Mouse (Mus musculus) central nervous system, embryonic 11.5 days (tissue): Measurements from ENCODE around the gene Olfr110. TPM values are rescaled to one million over a fixed set of nuclear protein-coding genes. Genes with fewer than 3 reads are reported as not detected.

Experiments used
- polyA plus RNA-seq: library from polyadenylated mRNA; depleted of rRNA; stranded (reverse); fragments of >200 nt; gene quantifications from 2 replicates; pipeline ENCODE4 v1.2.3, GENCODE M21; 2012; rRNA removed

The Olfr110 gene
- polyA plus RNA-seq = not detected in 2 replicates

GRCm38 (mm10) chr17:37491930-37492518 is at the start of gene Olfr110:
Olfr110 (plus strand) TSS chr17:37492468.

DNA sequence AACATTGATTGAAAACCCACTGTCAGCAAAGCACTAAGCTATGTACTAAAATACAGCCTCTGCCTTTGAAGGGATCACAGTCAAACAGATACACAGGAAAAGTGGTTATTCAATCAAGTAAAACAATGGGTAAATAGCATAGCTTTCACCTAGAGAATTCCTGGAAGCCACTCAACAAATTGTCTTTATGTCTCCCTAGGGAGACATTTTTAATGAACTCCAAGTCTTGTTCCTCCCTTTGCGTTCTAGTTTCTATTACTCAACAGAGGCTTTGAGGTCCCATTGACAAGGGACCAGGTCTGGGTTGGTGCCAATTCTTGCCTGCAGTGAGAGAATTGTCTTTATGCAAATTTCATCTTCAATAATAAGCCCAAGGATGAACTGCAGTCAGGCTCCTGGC is 47.1 kb upstream of the Olfr110 start, which contains the start of gene Olfr108:
Olfr108 (plus strand) TSS at position 301 of the 400 bp plus-strand sequence.

DNA sequence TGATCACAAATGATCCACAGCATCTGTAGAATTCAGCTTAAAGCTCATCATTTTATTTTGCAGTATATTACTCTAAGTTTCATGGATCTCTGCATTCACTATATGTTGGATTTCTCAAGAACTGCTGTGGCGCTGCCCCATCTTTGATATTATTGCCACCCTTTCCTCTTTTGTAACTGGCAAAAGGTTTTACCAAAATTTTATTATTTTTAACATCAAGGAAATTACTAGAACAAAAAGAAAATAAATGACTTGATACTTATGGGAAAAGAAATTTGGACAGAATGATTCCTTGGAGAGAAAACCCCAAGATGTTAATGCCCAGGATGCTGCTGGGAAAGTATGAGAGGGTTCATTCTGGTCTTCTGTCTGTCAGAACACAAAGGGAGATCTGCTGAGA is 33.7 kb upstream of the Olfr110 start, which contains the start of gene Olfr109:
Olfr109 (plus strand) TSS at position 301 of the 400 bp plus-strand sequence.

GRCm38 (mm10) chr17:37483452-37483851 is 8.8 kb upstream of the Olfr110 start, which contains the start of gene H2-M2:
H2-M2 (minus strand) TSS chr17:37483552.

GRCm38 (mm10) chr17:37507730-37508129 is 15.5 kb downstream of the Olfr110 start, which contains the start of gene Olfr111:
Olfr111 (plus strand) TSS chr17:37508030.

Other genes starting within 250 kb of the Olfr110 start
- gene Olfr98, start 228.7 kb upstream of the Olfr110 start, polyA plus RNA-seq = not detected in 2 replicates
- gene H2-M3, start 222.2 kb upstream of the Olfr110 start, polyA plus RNA-seq = 0.97 and 1.1 TPM in 2 replicates
- not detected in 2 replicates for gene Olfr99, start 209.0 kb upstream of the Olfr110 start, polyA plus RNA-seq
- not detected in 2 replicates for gene Olfr101, start 188.2 kb upstream of the Olfr110 start, polyA plus RNA-seq
- not detected in 2 replicates for gene Olfr102, start 175.4 kb upstream of the Olfr110 start, polyA plus RNA-seq
- gene Olfr103, start 152.8 kb upstream of the Olfr110 start, polyA plus RNA-seq = not detected in 2 replicates
- not detected in 2 replicates for gene Olfr104-ps, start 132.9 kb upstream of the Olfr110 start, polyA plus RNA-seq
- gene Olfr105-ps, start 113.4 kb upstream of the Olfr110 start, polyA plus RNA-seq = not detected in 2 replicates
- gene Olfr106-ps, start 102.1 kb upstream of the Olfr110 start, polyA plus RNA-seq = not detected in 2 replicates
- gene Olfr107, start 93.2 kb upstream of the Olfr110 start, polyA plus RNA-seq = not detected in 2 replicates
- gene Olfr108, start 47.0 kb upstream of the Olfr110 start, polyA plus RNA-seq = not detected in 2 replicates
- not detected in 2 replicates for gene Olfr109, start 33.6 kb upstream of the Olfr110 start, polyA plus RNA-seq
- not detected in 2 replicates for gene H2-M2, start 8.9 kb upstream of the Olfr110 start, polyA plus RNA-seq
- 0.04 and 0.10 TPM in 2 replicates for gene Olfr111, start 15.6 kb downstream of the Olfr110 start, polyA plus RNA-seq
- gene Olfr112, start 77.0 kb downstream of the Olfr110 start, polyA plus RNA-seq = not detected in 2 replicates
- not detected in 2 replicates for gene Olfr113, start 85.2 kb downstream of the Olfr110 start, polyA plus RNA-seq
- not detected in 2 replicates for gene Olfr114, start 100.3 kb downstream of the Olfr110 start, polyA plus RNA-seq
- gene Olfr115, start 134.6 kb downstream of the Olfr110 start, polyA plus RNA-seq = not detected in 2 replicates
- gene Olfr116, start 134.7 kb downstream of the Olfr110 start, polyA plus RNA-seq = not detected in 2 replicates
- gene Olfr117, start 171.3 kb downstream of the Olfr110 start, polyA plus RNA-seq = not detected in 2 replicates
- gene Olfr118, start 174.5 kb downstream of the Olfr110 start, polyA plus RNA-seq = not detected in 2 replicates
- not detected in 2 replicates for gene Olfr119, start 204.1 kb downstream of the Olfr110 start, polyA plus RNA-seq
- not detected in 2 replicates for gene Olfr120, start 229.3 kb downstream of the Olfr110 start, polyA plus RNA-seq